Mouse (Mus musculus): Measurements from ENCODE around the gene Glra4. TPM values are rescaled to one million over a fixed set of nuclear protein-coding genes. Genes with fewer than 3 reads are reported as not detected.
"Not testable (repeated sequence)": the region's sequence is repeated elsewhere in the genome, so short reads cannot be mapped to it uniquely, and the experiment has no call there.

Gene Glra4
- polyA plus RNA-seq, 1 experiment from 2014 or later = not detected

- DNase-seq (ENCODE audit: low spot score) (peak; percentile 61), ATAC-seq (ENCODE audit: low FRiP score) (peak; percentile 69)
- Histone ChIP-seq H3K27me3 (ENCODE audit: control insufficient read depth, insufficient read depth, low read length) (no peaks in the 10 kb centered on the region), H3K9me3 (ENCODE audit: control insufficient read depth, low read length) (no peaks in the 10 kb centered on the region), H3K4me3 (ENCODE audit: low read depth, low read length) (peak overlapping the region; percentile 43), H3K4me1 (replicated peaks; ENCODE audit: control insufficient read depth, insufficient read depth, low read length) (no peaks in the 10 kb centered on the region), H3K9ac (ENCODE audit: low read depth, low read length) (peak overlapping the region; percentile 52), H3K27ac (ENCODE audit: low read depth, low read length) (peak overlapping the region; percentile 61), H3K4me2 (replicated peaks; ENCODE audit: low read depth, low read length) (peak overlapping the region; percentile 39), H3K36me3 (ENCODE audit: control insufficient read depth, insufficient read depth, low read length) (no peaks in the 10 kb centered on the region)
- WGBS = 22% methylated on average over 39 of the region's 46 CpGs
These were observed 38.2 kb downstream of the Glra4 start for GRCm38 (mm10) chrX:136741651-136742201.

GRCm38 (mm10) chrX:136740791-136741650 is 38.9 kb downstream of the Glra4 start:
- DNase-seq (ENCODE audit: low spot score) (peak; percentile 87), ATAC-seq (ENCODE audit: low FRiP score) (peak; percentile 98)
- Histone ChIP-seq H3K27ac (ENCODE audit: low read depth, low read length) (peak overlapping the region; percentile 61), H3K4me1 (replicated peaks; ENCODE audit: control insufficient read depth, insufficient read depth, low read length) (no peaks in the 10 kb centered on the region), H3K27me3 (ENCODE audit: control insufficient read depth, insufficient read depth, low read length) (no peaks in the 10 kb centered on the region), H3K4me2 (replicated peaks; ENCODE audit: low read depth, low read length) (peak overlapping the region; percentile 39; the same call in 1 of the 2 replicates), H3K9ac (ENCODE audit: low read depth, low read length) (peak overlapping the region; percentile 65), H3K9me3 (ENCODE audit: control insufficient read depth, low read length) (no peaks in the 10 kb centered on the region), H3K36me3 (ENCODE audit: control insufficient read depth, insufficient read depth, low read length) (no peaks in the 10 kb centered on the region), H3K4me3 (ENCODE audit: low read depth, low read length) (peak overlapping the region; percentile 43)
- WGBS = 16% methylated on average over 39 of the region's 39 CpGs

GRCm38 (mm10) chrX:136740087-136740790 is 39.7 kb downstream of the Glra4 start:
- WGBS = 18% methylated on average over 15 of the region's 15 CpGs
- peak overlapping the region; percentile 9; the same call in 1 of the 2 replicates for H3K4me2 ChIP-seq (replicated peaks; ENCODE audit: low read depth, low read length)
- ATAC-seq (ENCODE audit: low FRiP score) = no peak
- peak overlapping the region; percentile 65 for H3K9ac ChIP-seq (ENCODE audit: low read depth, low read length)
- H3K4me1 ChIP-seq (replicated peaks; ENCODE audit: control insufficient read depth, insufficient read depth, low read length) = no peaks in the 10 kb centered on the region
- peak overlapping the region; percentile 42 for H3K4me3 ChIP-seq (ENCODE audit: low read depth, low read length)
- H3K36me3 ChIP-seq (ENCODE audit: control insufficient read depth, insufficient read depth, low read length) = no peaks in the 10 kb centered on the region
- no peaks in the 10 kb centered on the region for H3K9me3 ChIP-seq (ENCODE audit: control insufficient read depth, low read length)
- H3K27ac ChIP-seq (ENCODE audit: low read depth, low read length) = 0 out of 2 replicates have a peak overlapping the region, but pooled peaks have one; percentile 45
- DNase-seq (ENCODE audit: low spot score) = peak; percentile 48
- H3K27me3 ChIP-seq (ENCODE audit: control insufficient read depth, insufficient read depth, low read length) = no peaks in the 10 kb centered on the region

GRCm38 (mm10) chrX:136732016-136732415 is 47.9 kb downstream of the Glra4 start:
- Histone ChIP-seq H3K9me3 (ENCODE audit: control insufficient read depth, low read length) (no peaks in the 10 kb centered on the region), H3K4me1 (replicated peaks; ENCODE audit: control insufficient read depth, insufficient read depth, low read length) (no peaks in the 10 kb centered on the region), H3K4me2 (replicated peaks; ENCODE audit: low read depth, low read length) (no peak overlapping the region), H3K36me3 (ENCODE audit: control insufficient read depth, insufficient read depth, low read length) (no peaks in the 10 kb centered on the region), H3K9ac (ENCODE audit: low read depth, low read length) (no peak overlapping the region), H3K4me3 (ENCODE audit: low read depth, low read length) (no peak overlapping the region), H3K27ac (ENCODE audit: low read depth, low read length) (no peak overlapping the region), H3K27me3 (ENCODE audit: control insufficient read depth, insufficient read depth, low read length) (no peaks in the 10 kb centered on the region)
- DNase-seq (ENCODE audit: low spot score) (no peak), ATAC-seq (ENCODE audit: low FRiP score) (no peak)
- WGBS = 84% methylated on average over 4 of the region's 4 CpGs

- H3K4me1 ChIP-seq (replicated peaks; ENCODE audit: control insufficient read depth, insufficient read depth, low read length); DNase-seq (ENCODE audit: low spot score); H3K27ac ChIP-seq (ENCODE audit: low read depth, low read length); H3K27me3 ChIP-seq (ENCODE audit: control insufficient read depth, insufficient read depth, low read length); H3K4me3 ChIP-seq (ENCODE audit: low read depth, low read length); H3K4me2 ChIP-seq (replicated peaks; ENCODE audit: low read depth, low read length); H3K36me3 ChIP-seq (ENCODE audit: control insufficient read depth, insufficient read depth, low read length); H3K9ac ChIP-seq (ENCODE audit: low read depth, low read length); H3K9me3 ChIP-seq (ENCODE audit: control insufficient read depth, low read length): not testable (repeated sequence)
- peak; percentile 90 for ATAC-seq (ENCODE audit: low FRiP score)
- 38% methylated on average over 3 of the region's 3 CpGs for WGBS
These were observed 65.0 kb downstream of the Glra4 start for GRCm38 (mm10) chrX:136714742-136715474.

- ATAC-seq (ENCODE audit: low FRiP score) (peak; percentile 44), DNase-seq (ENCODE audit: low spot score) (no peak)
- H3K4me1 ChIP-seq (replicated peaks; ENCODE audit: control insufficient read depth, insufficient read depth, low read length) = no peaks in the 10 kb centered on the region
- H3K27me3 ChIP-seq (ENCODE audit: control insufficient read depth, insufficient read depth, low read length) = no peaks in the 10 kb centered on the region
- H3K4me2 ChIP-seq (replicated peaks; ENCODE audit: low read depth, low read length) = peak overlapping the region; percentile 46
- no peaks in the 10 kb centered on the region for H3K36me3 ChIP-seq (ENCODE audit: control insufficient read depth, insufficient read depth, low read length)
- no peaks in the 10 kb centered on the region for H3K9me3 ChIP-seq (ENCODE audit: control insufficient read depth, low read length)
- 30% methylated on average over 14 of the region's 14 CpGs for WGBS
- H3K9ac ChIP-seq (ENCODE audit: low read depth, low read length) = peak overlapping the region; percentile 64
- H3K4me3 ChIP-seq (ENCODE audit: low read depth, low read length) = peak overlapping the region; percentile 51
- H3K27ac ChIP-seq (ENCODE audit: low read depth, low read length) = peak overlapping the region; percentile 84
These were observed 71.2 kb downstream of the Glra4 start for GRCm38 (mm10) chrX:136708782-136709181.

- H3K27ac ChIP-seq (ENCODE audit: low read depth, low read length) = peak overlapping the region; percentile 84
- H3K4me2 ChIP-seq (replicated peaks; ENCODE audit: low read depth, low read length) = peak overlapping the region; percentile 46
- H3K27me3 ChIP-seq (ENCODE audit: control insufficient read depth, insufficient read depth, low read length) = no peaks in the 10 kb centered on the region
- no peaks in the 10 kb centered on the region for H3K9me3 ChIP-seq (ENCODE audit: control insufficient read depth, low read length)
- DNase-seq (ENCODE audit: low spot score) = peak; percentile 70
- H3K4me3 ChIP-seq (ENCODE audit: low read depth, low read length) = peak overlapping the region; percentile 51
- H3K9ac ChIP-seq (ENCODE audit: low read depth, low read length) = peak overlapping the region; percentile 64
- H3K36me3 ChIP-seq (ENCODE audit: control insufficient read depth, insufficient read depth, low read length) = no peaks in the 10 kb centered on the region
- ATAC-seq (ENCODE audit: low FRiP score) = peak; percentile 93
- 27% methylated on average over 18 of the region's 18 CpGs for WGBS
- H3K4me1 ChIP-seq (replicated peaks; ENCODE audit: control insufficient read depth, insufficient read depth, low read length) = no peaks in the 10 kb centered on the region
These were observed 71.7 kb downstream of the Glra4 start for GRCm38 (mm10) chrX:136708168-136708681.

Data from hindbrain, embryonic 11.5 days (tissue).